In genomic region chr15:84758493-84758892, GRCm38 (mm10) we compare ENCODE assay signal across 9 mouse cellular contexts. TPM values are rescaled to one million over a fixed set of nuclear protein-coding genes. Genes with fewer than 3 reads are reported as not detected.
DNase-seq lines count a peak whose midpoint lies in the region; ATAC-seq and TF ChIP-seq lines count a peak whose summit lies in the region.
"Had no signal": no experiment of that assay in that cellular context is flagged by ENCODE, and none has a peak within 500 bp of the region (broad histone marks: within the 10 kb centered on the region; RNA-seq: fewer than 3 reads in every experiment).

No protein-coding gene starts in this region.

- TF ChIP-seq CTCF in forebrain, postnatal 0 days (IDR thresholded peaks at IDR 0.05; ENCODE audit: low read depth) = peak; percentile 82
- TF ChIP-seq CTCF in lung, embryonic 14.5 days (IDR thresholded peaks at IDR 0.05; ENCODE audit: low read depth) = peak; percentile 75
- peak; percentile 60; the same call in 1 of the 2 replicates for TF ChIP-seq CTCF in embryonic fibroblast, embryonic 13.5 days (IDR thresholded peaks at IDR 0.05; ENCODE audit: borderline replicate concordance, insufficient read depth, low read length)

- H3K4me2 ChIP-seq in forebrain, postnatal 0 days (ENCODE audit: low read depth) = no peak overlapping the region
- H3K4me2 ChIP-seq in forebrain, embryonic 12.5 days = no peak overlapping the region
- no peak overlapping the region for H3K4me2 ChIP-seq in lung, embryonic 14.5 days

- no peak for TF ChIP-seq POLR2A in embryonic fibroblast, embryonic 13.5 days (IDR thresholded peaks at IDR 0.05; ENCODE audit: low read depth, low read length)

- H3K36me3 ChIP-seq in forebrain, postnatal 0 days (ENCODE audit: insufficient read depth) = no peaks in the 10 kb centered on the region
- H3K36me3 ChIP-seq in forebrain, embryonic 12.5 days (replicated peaks) = no peaks in the 10 kb centered on the region
- H3K36me3 ChIP-seq in lung, embryonic 14.5 days (ENCODE audit: insufficient read depth) = 0 out of 2 replicates have a peak, but pooled peaks cover 2% of the 10 kb centered on the region

- no peak for ATAC-seq in forebrain, postnatal 0 days
- ATAC-seq in forebrain, embryonic 12.5 days (ENCODE audit: low FRiP score) = no peak
- ATAC-seq in lung, embryonic 14.5 days (ENCODE audit: insufficient read depth) = no peak

- H3K9ac ChIP-seq in forebrain, postnatal 0 days = no peak overlapping the region
- H3K9ac ChIP-seq in forebrain, embryonic 12.5 days = no peak overlapping the region
- H3K9ac ChIP-seq in lung, embryonic 14.5 days = no peak overlapping the region

- H3K27ac ChIP-seq in forebrain, postnatal 0 days (ENCODE audit: low read depth, low read length) = no peak overlapping the region
- no peak overlapping the region for H3K27ac ChIP-seq in forebrain, embryonic 12.5 days
- no peak overlapping the region for H3K27ac ChIP-seq in lung, embryonic 14.5 days (ENCODE audit: low read depth)
- no peak overlapping the region for H3K27ac ChIP-seq in embryonic fibroblast, embryonic 13.5 days (ENCODE audit: insufficient read depth, low read length)

- peaks cover 5% of the 10 kb centered on the region; the same call in 1 of the 2 replicates for H3K4me1 ChIP-seq in forebrain, postnatal 0 days (ENCODE audit: insufficient read depth)
- peaks cover 33% of the 10 kb centered on the region for H3K4me1 ChIP-seq in forebrain, embryonic 12.5 days
- H3K4me1 ChIP-seq in lung, embryonic 14.5 days (ENCODE audit: insufficient read depth) = no peaks in the 10 kb centered on the region
- H3K4me1 ChIP-seq in embryonic fibroblast, embryonic 13.5 days (ENCODE audit: control insufficient read depth, insufficient read depth, low read length) = no peaks in the 10 kb centered on the region

- H3K27me3 ChIP-seq in forebrain, postnatal 0 days (ENCODE audit: insufficient read depth, low read length) = no peaks in the 10 kb centered on the region
- peaks cover 26% of the 10 kb centered on the region for H3K27me3 ChIP-seq in forebrain, embryonic 12.5 days
- H3K27me3 ChIP-seq in lung, embryonic 14.5 days (ENCODE audit: insufficient read depth, low read length) = no peaks in the 10 kb centered on the region

- no peaks in the 10 kb centered on the region for H3K9me3 ChIP-seq in forebrain, postnatal 0 days (ENCODE audit: low read length)
- H3K9me3 ChIP-seq in forebrain, embryonic 12.5 days = no peaks in the 10 kb centered on the region
- no peaks in the 10 kb centered on the region for H3K9me3 ChIP-seq in lung, embryonic 14.5 days (ENCODE audit: low read depth, low read length)

- no peak overlapping the region for H3K4me3 ChIP-seq in forebrain, postnatal 0 days (ENCODE audit: low read depth, low read length)
- H3K4me3 ChIP-seq in forebrain, embryonic 12.5 days (replicated peaks) = no peak overlapping the region
- H3K4me3 ChIP-seq in lung, embryonic 14.5 days (ENCODE audit: low read depth, low read length) = no peak overlapping the region
- no peak overlapping the region for H3K4me3 ChIP-seq in embryonic fibroblast, embryonic 13.5 days (ENCODE audit: insufficient read depth, low read length)
- H3K4me3 ChIP-seq: myocyte had no signal

- WGBS in forebrain, postnatal 0 days = 33% methylated on average over 4 of the region's 4 CpGs
- 24% methylated on average over 4 of the region's 4 CpGs for whole genome bisulfite sequencing in forebrain, embryonic 12.5 days
- 40% methylated on average over 4 of the region's 4 CpGs for WGBS in lung, embryonic 14.5 days

- peak; percentile 65 for DNase-seq in forebrain, postnatal 0 days
- peak; percentile 45 for DNase-seq in lung, embryonic 14.5 days
- DNase-seq in lung, adult 18-20 months = no peak
- peak; percentile 68 for DNase-seq in ZHBTc4 (ENCODE audit: low read depth, low spot score)
- DNase-seq in retina, postnatal 1 day = peak; percentile 66
- no peak for DNase-seq in frontal cortex, postnatal 25 days (ENCODE audit: low spot score in 2 of 2)

RNA-seq across cellular contexts. Expression of gene Arhgap8, which starts 38.6 kb away (rescaled TPM):
- 0.29 TPM in 1 of 2 replicates, not detected in the other for total RNA-seq in forebrain, postnatal 0 days (2014; rRNA removed)
- polyA plus RNA-seq in forebrain, postnatal 0 days (2015; fragmentation: Nextera tagmentation; extraction: Ambion mirVana) = 0.19 and 0.44 TPM in 2 replicates
- 0.60 and 1.1 TPM in 2 replicates for polyA plus RNA-seq in forebrain, embryonic 12.5 days (2016; fragmentation: Nextera tagmentation; extraction: Ambion mirVana)
- 17.4 and 18.1 TPM in 2 replicates for polyA plus RNA-seq in lung, embryonic 14.5 days (2014; fragmentation: Nextera tagmentation; extraction: Ambion mirVana)
- 2.0 and 3.0 TPM in 2 replicates for polyA plus RNA-seq in embryonic fibroblast, embryonic 13.5 days (2011; ENCODE audit: insufficient read length, low read depth, missing spikeins)
- polyA plus RNA-seq: myocyte had no signal

Comparison
In these comparisons a context has a peak if more than half of its experiments do, and no peak if none do; other contexts are left out.
1. DNase-seq: peak in forebrain, postnatal 0 days (single experiment), lung, embryonic 14.5 days (single experiment), ZHBTc4 (single experiment) and retina, postnatal 1 day (single experiment); none in lung, adult 18-20 months (0 of 2) and frontal cortex, postnatal 25 days (0 of 2).
2. Peak in every context shown above with its lines, with median percentiles within 50 percentile points of each other: CTCF ChIP-seq.